Mouse (Mus musculus) c-Kit-positive CD71-negative TER-119-negative erythroid progenitor cells, embryonic 14.5 days (primary cell): ENCODE results near the gene Zbtb2.

ENCODE experiments used
- DNase-seq: peaks from one replicate; pipeline ENCODE4 v3.0.0-alpha.2; 2013; ENCODE audit warnings: low read depth

The Zbtb2 gene

DNA sequence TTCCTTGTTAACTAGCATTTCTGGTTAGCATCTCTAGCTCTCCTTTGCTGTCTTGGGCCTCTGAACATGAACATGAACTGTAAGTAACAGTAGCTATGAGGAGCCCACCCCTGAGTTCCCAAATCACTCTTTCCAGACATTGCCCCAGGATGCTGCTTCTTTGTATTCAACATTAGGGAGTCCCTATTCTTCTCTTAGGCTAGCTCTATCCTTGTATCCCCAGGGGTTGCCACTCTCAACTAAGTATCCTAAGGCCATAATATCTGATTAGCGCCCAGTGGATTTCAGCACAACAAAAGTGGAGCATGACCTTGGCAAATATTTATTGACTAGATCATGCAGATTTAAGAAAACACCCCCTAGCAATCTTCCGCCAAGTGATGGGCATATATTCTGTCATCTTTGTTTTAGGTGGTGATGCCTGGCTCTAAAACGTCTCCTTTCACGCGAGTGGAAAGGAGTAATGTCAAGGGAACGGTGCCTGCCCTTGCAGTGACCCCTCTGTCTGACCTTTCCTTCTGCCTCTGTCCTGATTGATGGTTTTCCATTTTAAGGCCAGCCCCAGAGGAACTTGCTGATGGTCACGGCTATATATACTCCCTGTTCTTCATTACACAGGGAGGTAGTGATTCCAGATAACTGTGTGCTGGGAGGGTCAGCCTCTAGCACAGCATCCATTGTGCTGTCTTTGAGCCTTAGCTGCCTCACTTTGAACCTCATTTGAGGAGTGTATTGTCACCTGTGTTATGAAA is 55.5 kb downstream of the Zbtb2 start:
- no peak for DNase-seq

DNA sequence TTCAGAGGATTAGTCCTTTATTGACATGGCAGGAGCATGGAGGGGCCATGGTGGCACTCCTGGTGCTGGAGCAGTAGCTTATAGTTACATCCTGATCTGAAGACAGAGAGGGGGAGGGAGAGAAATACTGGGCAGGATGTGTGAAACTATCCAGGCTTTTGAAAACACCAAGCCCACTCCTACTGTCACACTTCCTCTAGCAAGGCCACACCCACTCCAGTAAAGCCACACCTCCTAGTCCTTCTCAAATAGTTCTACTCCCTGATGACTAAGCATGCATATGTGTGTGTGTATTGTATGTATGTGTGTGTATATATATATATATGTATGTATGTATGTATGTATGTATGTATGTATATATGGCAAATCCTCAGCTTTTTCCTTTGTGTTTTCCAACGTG is 60.2 kb downstream of the Zbtb2 start:
- DNase-seq: no peak

DNA sequence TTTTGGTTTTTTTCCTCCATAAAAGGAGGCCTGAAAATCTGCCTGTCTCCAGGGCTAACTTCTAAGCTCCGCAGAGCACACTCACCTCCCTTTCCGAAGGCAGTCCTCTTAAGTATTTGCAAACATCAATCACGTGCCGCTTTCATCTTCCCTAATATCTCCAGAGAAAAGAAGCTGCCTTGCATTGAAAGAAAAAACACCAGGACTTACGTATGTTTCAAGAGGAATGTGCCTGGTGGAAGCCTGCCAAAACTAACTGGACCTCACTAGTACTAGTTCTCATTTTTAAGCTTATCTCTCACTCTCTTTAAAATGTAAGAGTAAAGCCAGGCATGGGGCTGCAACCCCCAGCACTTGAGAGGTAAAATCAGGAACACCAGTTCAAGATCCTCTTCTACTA is 62.3 kb downstream of the Zbtb2 start:
- DNase-seq: no peak

DNA sequence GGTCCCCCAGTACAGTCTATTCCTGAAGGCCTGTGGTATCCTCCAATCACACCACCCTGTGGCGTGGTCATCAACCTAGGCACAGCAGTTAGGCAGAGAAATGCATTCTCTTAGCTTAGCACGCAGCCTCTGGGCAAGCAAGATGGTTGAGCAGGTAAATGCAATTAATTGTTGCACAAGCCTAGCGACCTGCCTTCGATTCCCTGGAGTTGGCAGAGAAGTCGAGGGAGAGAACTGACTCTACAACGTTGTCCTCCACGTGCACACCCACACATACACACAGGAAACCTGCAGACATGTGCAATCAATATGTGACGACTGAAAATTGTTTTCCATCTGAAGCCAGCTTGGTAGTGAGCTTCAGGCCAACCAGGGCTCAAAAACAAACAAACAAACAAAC is 64.0 kb downstream of the Zbtb2 start:
- no peak for DNase-seq
